Mouse (Mus musculus): Measurements from ENCODE around the gene Hoxd4.

DNA sequence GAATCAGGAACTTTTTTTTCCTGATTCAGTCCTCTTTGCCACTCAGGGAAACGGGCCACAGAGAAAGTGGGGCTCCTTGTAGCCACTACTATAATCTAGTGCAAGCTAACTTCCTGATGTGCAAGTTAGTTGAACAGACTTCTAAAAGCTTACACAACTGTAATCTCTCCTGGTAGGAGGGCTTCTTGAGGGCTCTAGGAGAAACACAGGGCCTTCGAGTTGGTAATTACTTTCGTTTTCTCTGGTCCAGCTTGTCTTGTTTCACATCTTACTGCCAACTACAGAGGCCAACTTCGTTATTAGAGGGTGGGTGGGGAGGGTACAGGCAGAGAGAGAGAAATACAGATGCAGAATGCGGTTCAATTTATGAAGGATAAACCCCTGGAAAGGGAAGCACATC, 39.9 kb upstream of the Hoxd4 start:
- TF ChIP-seq CTCF (conservative IDR thresholded peaks at IDR 0.05; ENCODE audit: insufficient read depth, insufficient read length, low read depth, low read length) (no peak), POLR2A (IDR thresholded peaks at IDR 0.05; ENCODE audit: low read depth, low read length) (no peak)
